Mouse (Mus musculus) erythroblast, embryonic 14.5 days (primary cell): ENCODE results near the gene Hecw1. TPM values are rescaled to one million over a fixed set of nuclear protein-coding genes. Genes with fewer than 3 reads are reported as not detected.
A peak's percentile ranks its signal among the peaks of the same experiment; 100 is the strongest.

Experiments used
- H3K27me3 ChIP-seq: 2 replicates; pipeline ENCODE4 v1.6.1; 2012; ENCODE audit warnings: inconsistent platforms; ENCODE audit not compliant: control insufficient read depth
- H3K36me3 ChIP-seq: 2 replicates; pipeline ENCODE4 v1.6.1; 2012; ENCODE audit warnings: mild to moderate bottlenecking, inconsistent platforms; ENCODE audit not compliant: control insufficient read depth
- H3K4me1 ChIP-seq: 2 replicates; pipeline ENCODE4 v1.6.1; 2012; ENCODE audit warnings: inconsistent platforms; ENCODE audit not compliant: control insufficient read depth
- H3K4me3 ChIP-seq: replicated peaks from 2 replicates; pipeline ENCODE3; 2012; ENCODE audit warnings: moderate library complexity, mild to moderate bottlenecking, inconsistent platforms
- H3K9me3 ChIP-seq: 2 replicates; pipeline ENCODE4 v1.6.1; 2012; ENCODE audit warnings: low read length, inconsistent platforms, mixed read lengths; ENCODE audit not compliant: control insufficient read depth
- GATA1 ChIP-seq: IDR thresholded peaks from 2 replicates; pipeline ENCODE4 v1.6.1; 2012; ENCODE audit warnings: low read length, inconsistent platforms, mixed read lengths
- TAL1 ChIP-seq: IDR thresholded peaks from 3 replicates; pipeline ENCODE4 v1.6.1; 2012; ENCODE audit warnings: low read length, inconsistent platforms, mixed read lengths
- polyA plus RNA-seq: library from polyadenylated mRNA; stranded (reverse); fragments of >175 nt; gene quantifications from 2 replicates; pipeline ENCODE4 v1.2.3, GENCODE M21; 2012

Gene Hecw1
- 0.01 and 0.07 TPM in 2 replicates for polyA plus RNA-seq

DNA sequence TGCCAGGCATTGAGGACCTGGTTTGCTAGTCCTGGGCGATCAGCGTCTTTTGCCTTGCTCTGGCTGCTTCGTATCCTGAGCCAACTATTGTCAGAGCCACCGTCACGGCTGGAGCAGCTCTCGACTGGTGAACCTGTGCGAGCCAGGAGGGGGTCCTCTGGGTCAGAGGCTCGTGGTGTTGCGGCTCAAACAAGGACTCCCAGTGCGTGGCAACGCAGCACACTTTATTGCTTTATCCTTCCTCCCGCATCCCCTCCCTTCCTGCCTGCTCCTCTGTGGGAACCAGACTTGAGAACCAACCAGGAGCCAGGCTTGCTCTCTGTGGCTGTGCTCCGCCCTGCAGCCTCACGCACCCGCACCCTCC is at the start of gene Hecw1:
Gene Hecw1 (minus strand): TSS at position 323 of the 364 bp plus-strand sequence.
- Histone ChIP-seq H3K4me3 (peak within 1 kb of the TSS; percentile 33), H3K9me3 (no peaks in the 10 kb centered on the region), H3K27me3 (peaks cover 40% of the 10 kb centered on the region), H3K36me3 (no peaks in the 10 kb centered on the region), H3K4me1 (peaks cover 11% of the 10 kb centered on the region)
- TF ChIP-seq GATA1, result no peak
- no peak for TF ChIP-seq TAL1

DNA sequence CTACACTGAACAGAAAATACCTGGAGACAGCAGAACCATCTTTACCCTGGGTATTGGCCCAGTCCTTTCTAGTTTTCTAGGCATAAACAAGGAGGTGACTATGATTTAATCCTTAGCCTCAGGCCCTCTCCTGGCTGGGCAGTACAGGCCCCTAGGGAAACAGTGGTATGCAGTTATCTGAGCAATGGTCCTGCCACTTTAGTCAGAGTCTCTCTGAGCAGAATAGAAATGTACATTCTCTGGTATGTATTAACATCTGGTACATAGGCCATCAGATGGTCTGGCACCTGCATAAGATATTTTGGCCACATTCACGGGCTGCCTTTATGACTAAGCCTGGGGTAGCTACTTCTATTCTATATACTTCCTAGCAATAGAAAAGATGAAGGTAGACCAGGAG is 38.3 kb upstream of the Hecw1 start:
- TF ChIP-seq GATA1 (no peak), TAL1 (no peak)
- Histone ChIP-seq H3K4me1 (no peaks in the 10 kb centered on the region), H3K4me3 (no peak overlapping the region), H3K36me3 (no peaks in the 10 kb centered on the region), H3K9me3 (no peaks in the 10 kb centered on the region), H3K27me3 (no peaks in the 10 kb centered on the region)

DNA sequence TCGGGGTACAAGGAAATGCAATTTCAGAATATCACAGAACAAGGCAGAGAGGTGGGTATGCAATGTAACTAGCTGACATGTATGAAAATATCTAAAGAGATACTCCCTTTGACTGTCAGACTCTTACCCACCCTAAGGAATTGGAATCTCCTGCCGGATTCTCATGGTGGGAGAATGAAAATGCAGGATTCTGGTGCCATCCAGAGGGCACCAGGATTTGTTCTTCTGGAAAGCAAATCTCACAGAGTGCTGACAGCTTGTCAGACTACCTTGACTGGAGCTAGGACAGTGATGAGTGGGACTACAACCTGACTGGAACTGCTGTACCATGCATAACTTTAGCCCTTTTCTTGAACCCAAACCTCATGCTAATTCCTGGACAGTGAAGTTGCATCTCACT is 29.6 kb upstream of the Hecw1 start:
- Histone ChIP-seq H3K27me3 (no peaks in the 10 kb centered on the region), H3K9me3 (no peaks in the 10 kb centered on the region), H3K4me3 (no peak overlapping the region), H3K4me1 (no peaks in the 10 kb centered on the region), H3K36me3 (no peaks in the 10 kb centered on the region)
- TF ChIP-seq TAL1, result no peak
- TF ChIP-seq GATA1, result no peak

DNA sequence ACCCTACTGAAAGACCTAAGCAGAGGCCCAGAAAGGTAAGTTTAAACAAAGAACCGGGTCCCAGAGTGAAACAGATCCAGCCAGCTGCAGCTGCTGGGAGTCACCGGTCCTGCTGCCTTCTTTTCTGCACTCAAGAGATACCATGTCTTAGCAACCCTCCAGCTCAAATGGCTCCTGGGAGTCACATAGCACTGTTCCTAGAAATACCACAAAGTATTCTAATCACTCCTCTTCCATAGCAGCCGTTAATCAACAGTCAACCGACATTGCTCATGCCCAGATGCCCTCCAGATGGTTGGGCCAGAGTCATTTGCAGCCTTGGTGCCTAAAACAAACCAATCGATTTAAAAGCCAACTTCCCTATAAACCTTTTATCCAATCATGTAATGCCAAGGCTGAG is 19.8 kb upstream of the Hecw1 start:
- TF ChIP-seq TAL1, result no peak
- no peak for TF ChIP-seq GATA1
- H3K4me3 ChIP-seq, result no peak overlapping the region
- no peaks in the 10 kb centered on the region for H3K27me3 ChIP-seq
- no peaks in the 10 kb centered on the region for H3K36me3 ChIP-seq
- no peaks in the 10 kb centered on the region for H3K9me3 ChIP-seq
- no peaks in the 10 kb centered on the region for H3K4me1 ChIP-seq

DNA sequence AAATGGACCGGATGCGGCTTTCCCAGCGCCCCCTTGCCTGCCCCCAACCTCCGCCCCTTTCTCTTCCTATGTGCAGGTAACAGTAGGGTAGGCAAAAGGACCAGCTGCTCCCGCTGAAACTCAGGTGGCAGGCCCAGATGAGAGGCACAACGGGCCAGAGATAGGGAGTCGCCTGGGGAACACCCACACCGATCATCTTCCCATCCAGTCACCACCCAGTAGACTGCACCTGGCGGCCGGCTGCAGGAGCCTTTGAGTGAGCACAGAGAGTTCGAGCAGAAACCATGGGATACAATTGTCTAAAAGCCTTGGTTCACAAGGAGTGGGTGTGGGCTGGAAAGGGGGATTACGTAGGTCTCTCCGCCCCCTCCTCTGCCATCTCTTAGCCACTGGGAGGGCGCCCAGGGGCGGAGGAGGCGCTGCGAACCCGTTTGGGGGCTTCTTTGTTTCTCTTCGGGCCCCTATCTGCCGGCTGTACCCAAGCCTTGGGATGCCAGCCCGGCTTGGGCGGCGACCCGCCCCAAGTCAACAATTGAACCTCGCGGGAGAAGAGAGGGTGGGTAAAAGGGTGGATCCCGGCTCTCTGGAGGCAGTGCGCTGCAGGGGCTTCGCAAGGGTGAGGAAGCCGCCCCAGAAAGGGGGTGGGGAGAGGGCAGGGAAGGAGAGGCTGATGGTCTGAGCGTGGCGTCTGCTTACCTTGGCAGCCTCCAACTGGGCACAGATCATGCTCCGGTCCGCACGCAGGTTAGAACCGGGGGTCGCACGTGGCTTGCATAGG is 711 bp downstream of the Hecw1 start:
- no peak for TF ChIP-seq GATA1
- no peak for TF ChIP-seq TAL1
- Histone ChIP-seq H3K36me3 (no peaks in the 10 kb centered on the region), H3K4me3 (peak overlapping the region; percentile 33), H3K4me1 (peaks cover 11% of the 10 kb centered on the region), H3K27me3 (peaks cover 40% of the 10 kb centered on the region), H3K9me3 (no peaks in the 10 kb centered on the region)

DNA sequence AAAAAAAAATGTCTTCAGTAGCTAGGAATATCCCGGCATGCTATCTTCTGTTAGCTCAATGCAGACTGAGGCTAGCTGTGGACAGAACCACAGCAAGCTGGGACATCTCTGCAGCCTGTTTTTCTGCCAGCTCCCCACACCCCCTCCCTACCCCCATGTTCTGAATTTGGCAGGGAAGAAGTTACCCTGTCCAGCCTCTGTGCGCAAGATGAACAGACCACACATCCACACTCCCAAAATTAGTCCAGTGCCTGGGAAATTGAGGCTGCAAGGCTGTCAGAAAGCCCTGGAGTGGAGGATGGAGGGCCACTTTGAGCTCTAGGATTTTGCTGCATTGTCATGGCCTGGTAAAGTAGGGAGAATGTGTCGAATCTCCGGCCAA is 1.3 kb downstream of the Hecw1 start:
- H3K4me1 ChIP-seq, result peaks cover 11% of the 10 kb centered on the region
- H3K27me3 ChIP-seq, result peaks cover 40% of the 10 kb centered on the region
- H3K36me3 ChIP-seq, result no peaks in the 10 kb centered on the region
- H3K4me3 ChIP-seq, result no peak overlapping the region
- TF ChIP-seq TAL1 (no peak), GATA1 (no peak)
- no peaks in the 10 kb centered on the region for H3K9me3 ChIP-seq

DNA sequence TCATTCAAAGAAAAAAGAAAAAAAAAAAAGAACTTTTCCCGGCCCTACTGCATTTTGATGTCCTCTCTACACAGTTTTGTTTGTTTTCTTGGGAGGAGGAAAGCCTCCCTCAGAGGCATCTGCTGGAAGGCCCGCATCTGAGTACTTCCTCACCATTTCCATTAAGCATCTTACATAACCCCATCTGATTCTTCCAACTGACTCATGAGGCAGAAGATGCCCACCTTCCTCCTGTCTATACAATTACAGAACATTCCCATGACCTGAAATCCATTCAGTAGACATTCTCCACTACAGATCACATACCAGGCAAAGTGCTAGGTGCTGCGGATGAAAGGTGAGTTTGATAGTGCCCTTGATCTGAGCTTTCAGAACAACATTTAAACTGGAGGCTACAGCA is 3.4 kb downstream of the Hecw1 start:
- Histone ChIP-seq H3K9me3 (no peaks in the 10 kb centered on the region), H3K4me3 (no peak overlapping the region), H3K36me3 (no peaks in the 10 kb centered on the region), H3K4me1 (peaks cover 11% of the 10 kb centered on the region), H3K27me3 (peaks cover 36% of the 10 kb centered on the region)
- TF ChIP-seq GATA1 (no peak), TAL1 (no peak)

DNA sequence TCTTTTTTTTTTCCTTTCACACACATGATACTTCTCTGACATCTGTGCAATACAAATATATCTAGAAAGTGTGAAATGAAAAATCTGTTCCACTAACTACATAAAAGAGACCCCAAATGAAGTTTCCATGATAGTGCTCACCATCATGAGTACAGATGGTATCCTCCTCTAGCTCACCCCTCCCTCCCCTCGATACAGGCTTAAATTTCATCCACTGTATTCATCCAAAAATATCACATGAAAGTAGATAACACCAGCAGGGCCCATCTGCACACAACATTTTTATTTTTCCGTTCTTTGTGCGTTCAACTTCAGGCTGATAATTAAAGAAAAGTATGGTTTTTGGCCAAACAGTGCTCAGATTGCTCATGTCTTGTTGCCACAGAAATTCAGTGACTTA is 5.5 kb downstream of the Hecw1 start:
- peaks cover 19% of the 10 kb centered on the region for H3K27me3 ChIP-seq
- TF ChIP-seq GATA1 (no peak), TAL1 (no peak)
- H3K4me1 ChIP-seq, result peaks cover 5% of the 10 kb centered on the region
- H3K4me3 ChIP-seq, result no peak overlapping the region
- H3K36me3 ChIP-seq, result no peaks in the 10 kb centered on the region
- H3K9me3 ChIP-seq, result no peaks in the 10 kb centered on the region

DNA sequence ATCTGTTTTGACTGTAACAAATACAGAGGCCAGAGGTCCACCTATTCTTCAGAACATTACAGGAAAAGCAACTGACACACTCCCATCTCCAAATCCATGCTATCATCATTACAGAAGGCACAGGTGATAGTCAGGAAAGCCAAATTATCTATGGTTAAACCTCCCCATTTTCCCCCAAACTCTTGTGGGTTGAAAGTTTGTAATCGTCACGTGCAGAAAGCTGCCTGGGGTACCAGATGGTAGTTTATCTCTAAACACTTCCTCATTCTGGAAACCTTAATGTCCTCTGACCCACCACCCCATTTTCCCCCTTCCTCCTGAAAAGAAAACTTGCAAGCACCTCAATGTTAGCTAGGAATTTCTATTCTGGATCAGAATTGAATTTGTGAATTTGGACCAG is 7.9 kb downstream of the Hecw1 start:
- Histone ChIP-seq H3K4me3 (no peak overlapping the region), H3K9me3 (no peaks in the 10 kb centered on the region), H3K36me3 (no peaks in the 10 kb centered on the region), H3K4me1 (no peaks in the 10 kb centered on the region), H3K27me3 (peaks cover under 1% of the 10 kb centered on the region; the same call in 1 of the 2 replicates)
- no peak for TF ChIP-seq GATA1
- TF ChIP-seq TAL1, result no peak

DNA sequence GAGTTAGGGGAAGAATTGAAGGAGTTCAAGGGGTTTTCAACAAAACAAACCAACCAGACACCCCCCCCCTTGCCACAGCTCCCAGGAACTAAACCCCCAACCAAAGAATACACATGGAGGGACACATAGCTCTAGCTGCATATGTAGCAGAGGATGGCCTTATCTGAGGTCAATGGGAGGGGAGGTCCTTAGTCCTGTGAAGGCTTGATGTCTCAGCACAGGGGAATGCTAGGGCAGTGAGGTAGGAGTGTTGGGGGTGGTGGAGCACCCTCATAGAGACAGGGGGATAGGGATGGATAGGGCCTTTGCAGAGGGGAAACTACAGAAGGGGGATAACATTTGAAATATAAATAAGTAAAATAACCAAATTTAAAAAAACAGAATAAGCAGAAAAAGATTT is 9.1 kb downstream of the Hecw1 start:
- Histone ChIP-seq H3K36me3 (no peaks in the 10 kb centered on the region), H3K4me3 (no peak overlapping the region), H3K9me3 (no peaks in the 10 kb centered on the region), H3K27me3 (no peaks in the 10 kb centered on the region), H3K4me1 (no peaks in the 10 kb centered on the region)
- no peak for TF ChIP-seq TAL1
- no peak for TF ChIP-seq GATA1
